Mouse (Mus musculus): ENCODE data around the gene Nebl. TPM values are rescaled to one million over a fixed set of nuclear protein-coding genes. Genes with fewer than 3 reads are reported as not detected.
A peak's percentile ranks its signal among the peaks of the same experiment; 100 is the strongest.

Nebl gene
- polyA plus RNA-seq, 1 experiment from 2014 or later: 2.7 TPM

GRCm38 (mm10) chr2:17698161-17699087, 32.8 kb downstream of the Nebl start:
- no peaks in the 10 kb centered on the region for H3K9me3 ChIP-seq (ENCODE audit: control insufficient read depth, low read length)
- peaks cover 7% of the 10 kb centered on the region for H3K4me1 ChIP-seq (ENCODE audit: control insufficient read depth, insufficient read depth, low read length)
- peak; percentile 61 for ATAC-seq (ENCODE audit: low FRiP score)
- no peaks in the 10 kb centered on the region for H3K36me3 ChIP-seq (ENCODE audit: control insufficient read depth, insufficient read depth, low read length)
- peak; percentile 70 for DNase-seq (ENCODE audit: low spot score, missing footprints)
- no peak overlapping the region for H3K27ac ChIP-seq (ENCODE audit: low read depth, low read length)
- no peak overlapping the region for H3K4me2 ChIP-seq
- H3K27me3 ChIP-seq (ENCODE audit: control insufficient read depth, insufficient read depth, low read length): no peaks in the 10 kb centered on the region
- H3K9ac ChIP-seq (ENCODE audit: low read length): no peak overlapping the region
- 36% methylated on average over 4 of the region's 4 CpGs for WGBS
- H3K4me3 ChIP-seq (ENCODE audit: low read depth, low read length): no peak overlapping the region

GRCm38 (mm10) chr2:17692926-17693325, 38.3 kb downstream of the Nebl start:
- H3K4me3 ChIP-seq (ENCODE audit: low read depth, low read length): no peak overlapping the region
- H3K4me2 ChIP-seq: no peak overlapping the region
- H3K36me3 ChIP-seq (ENCODE audit: control insufficient read depth, insufficient read depth, low read length): no peaks in the 10 kb centered on the region
- H3K27me3 ChIP-seq (ENCODE audit: control insufficient read depth, insufficient read depth, low read length): no peaks in the 10 kb centered on the region
- DNase-seq (ENCODE audit: low spot score, missing footprints) (peak; percentile 41), ATAC-seq (ENCODE audit: low FRiP score) (no peak)
- WGBS: 74% methylated on average over 2 of the region's 2 CpGs
- no peak overlapping the region for H3K9ac ChIP-seq (ENCODE audit: low read length)
- H3K27ac ChIP-seq (ENCODE audit: low read depth, low read length): no peak overlapping the region
- H3K9me3 ChIP-seq (ENCODE audit: control insufficient read depth, low read length): no peaks in the 10 kb centered on the region
- no peaks in the 10 kb centered on the region for H3K4me1 ChIP-seq (ENCODE audit: control insufficient read depth, insufficient read depth, low read length)

GRCm38 (mm10) chr2:17690264-17690663, 41.0 kb downstream of the Nebl start:
- no peak for DNase-seq (ENCODE audit: low spot score, missing footprints)
- no peak for ATAC-seq (ENCODE audit: low FRiP score)
- H3K4me2 ChIP-seq: no peak overlapping the region
- no peaks in the 10 kb centered on the region for H3K9me3 ChIP-seq (ENCODE audit: control insufficient read depth, low read length)
- 87% methylated on average over 5 of the region's 5 CpGs for WGBS
- H3K36me3 ChIP-seq (ENCODE audit: control insufficient read depth, insufficient read depth, low read length): no peaks in the 10 kb centered on the region
- H3K4me3 ChIP-seq (ENCODE audit: low read depth, low read length): no peak overlapping the region
- H3K27ac ChIP-seq (ENCODE audit: low read depth, low read length): no peak overlapping the region
- H3K9ac ChIP-seq (ENCODE audit: low read length): no peak overlapping the region
- no peaks in the 10 kb centered on the region for H3K4me1 ChIP-seq (ENCODE audit: control insufficient read depth, insufficient read depth, low read length)
- no peaks in the 10 kb centered on the region for H3K27me3 ChIP-seq (ENCODE audit: control insufficient read depth, insufficient read depth, low read length)

GRCm38 (mm10) chr2:17687141-17687540, 44.1 kb downstream of the Nebl start:
- Histone ChIP-seq H3K4me3 (ENCODE audit: low read depth, low read length) (no peak overlapping the region), H3K9ac (ENCODE audit: low read length) (no peak overlapping the region), H3K36me3 (ENCODE audit: control insufficient read depth, insufficient read depth, low read length) (no peaks in the 10 kb centered on the region), H3K4me1 (ENCODE audit: control insufficient read depth, insufficient read depth, low read length) (no peaks in the 10 kb centered on the region), H3K9me3 (ENCODE audit: control insufficient read depth, low read length) (no peaks in the 10 kb centered on the region), H3K27me3 (ENCODE audit: control insufficient read depth, insufficient read depth, low read length) (no peaks in the 10 kb centered on the region), H3K27ac (ENCODE audit: low read depth, low read length) (no peak overlapping the region), H3K4me2 (no peak overlapping the region)
- WGBS: 69% methylated on average over 6 of the region's 6 CpGs
- ATAC-seq (ENCODE audit: low FRiP score) (no peak), DNase-seq (ENCODE audit: low spot score, missing footprints) (peak; percentile 76)

- H3K9ac ChIP-seq (ENCODE audit: low read length): no peak overlapping the region
- no peak overlapping the region for H3K27ac ChIP-seq (ENCODE audit: low read depth, low read length)
- H3K4me2 ChIP-seq: no peak overlapping the region
- DNase-seq (ENCODE audit: low spot score, missing footprints) (peak; percentile 72), ATAC-seq (ENCODE audit: low FRiP score) (no peak)
- H3K4me3 ChIP-seq (ENCODE audit: low read depth, low read length): no peak overlapping the region
- no peaks in the 10 kb centered on the region for H3K36me3 ChIP-seq (ENCODE audit: control insufficient read depth, insufficient read depth, low read length)
- 69% methylated on average over 4 of the region's 4 CpGs for whole genome bisulfite sequencing
- H3K4me1 ChIP-seq (ENCODE audit: control insufficient read depth, insufficient read depth, low read length): no peaks in the 10 kb centered on the region
- H3K27me3 ChIP-seq (ENCODE audit: control insufficient read depth, insufficient read depth, low read length): no peaks in the 10 kb centered on the region
- H3K9me3 ChIP-seq (ENCODE audit: control insufficient read depth, low read length): no peaks in the 10 kb centered on the region
Observed at GRCm38 (mm10) chr2:17683326-17684040, 47.8 kb downstream of the Nebl start.

GRCm38 (mm10) chr2:17672156-17672555, 59.1 kb downstream of the Nebl start:
- H3K9ac ChIP-seq (ENCODE audit: low read length): no peak overlapping the region
- no peak overlapping the region for H3K4me3 ChIP-seq (ENCODE audit: low read depth, low read length)
- DNase-seq (ENCODE audit: low spot score, missing footprints): peak; percentile 59
- H3K9me3 ChIP-seq (ENCODE audit: control insufficient read depth, low read length): no peaks in the 10 kb centered on the region
- peaks cover 7% of the 10 kb centered on the region; the same call in 1 of the 2 replicates for H3K27me3 ChIP-seq (ENCODE audit: control insufficient read depth, insufficient read depth, low read length)
- no peak for ATAC-seq (ENCODE audit: low FRiP score)
- no peak overlapping the region for H3K27ac ChIP-seq (ENCODE audit: low read depth, low read length)
- WGBS: 91% methylated on average over 10 of the region's 10 CpGs
- no peak overlapping the region for H3K4me2 ChIP-seq
- no peaks in the 10 kb centered on the region for H3K36me3 ChIP-seq (ENCODE audit: control insufficient read depth, insufficient read depth, low read length)
- H3K4me1 ChIP-seq (ENCODE audit: control insufficient read depth, insufficient read depth, low read length): peaks cover 19% of the 10 kb centered on the region

- Histone ChIP-seq H3K4me3 (ENCODE audit: low read depth, low read length) (no peak overlapping the region), H3K36me3 (ENCODE audit: control insufficient read depth, insufficient read depth, low read length) (no peaks in the 10 kb centered on the region), H3K4me2 (no peak overlapping the region), H3K9me3 (ENCODE audit: control insufficient read depth, low read length) (no peaks in the 10 kb centered on the region), H3K27ac (ENCODE audit: low read depth, low read length) (no peak overlapping the region), H3K9ac (ENCODE audit: low read length) (no peak overlapping the region), H3K27me3 (ENCODE audit: control insufficient read depth, insufficient read depth, low read length) (peaks cover 7% of the 10 kb centered on the region; the same call in 1 of the 2 replicates), H3K4me1 (ENCODE audit: control insufficient read depth, insufficient read depth, low read length) (peaks cover 19% of the 10 kb centered on the region)
- peak; percentile 69 for DNase-seq (ENCODE audit: low spot score, missing footprints)
- WGBS: 75% methylated on average over 8 of the region's 8 CpGs
- no peak for ATAC-seq (ENCODE audit: low FRiP score)
Observed at GRCm38 (mm10) chr2:17671566-17671965, 59.7 kb downstream of the Nebl start.

GRCm38 (mm10) chr2:17669953-17670352, 61.3 kb downstream of the Nebl start:
- H3K4me1 ChIP-seq (ENCODE audit: control insufficient read depth, insufficient read depth, low read length): peaks cover 19% of the 10 kb centered on the region
- peak overlapping the region; percentile 30; the same call in 1 of the 2 replicates for H3K9ac ChIP-seq (ENCODE audit: low read length)
- peak; percentile 92 for DNase-seq (ENCODE audit: low spot score, missing footprints)
- H3K9me3 ChIP-seq (ENCODE audit: control insufficient read depth, low read length): no peaks in the 10 kb centered on the region
- H3K4me3 ChIP-seq (ENCODE audit: low read depth, low read length): no peak overlapping the region
- 9% methylated on average over 10 of the region's 10 CpGs for WGBS
- peak overlapping the region; percentile 41 for H3K4me2 ChIP-seq
- peaks cover 7% of the 10 kb centered on the region; the same call in 1 of the 2 replicates for H3K27me3 ChIP-seq (ENCODE audit: control insufficient read depth, insufficient read depth, low read length)
- H3K36me3 ChIP-seq (ENCODE audit: control insufficient read depth, insufficient read depth, low read length): no peaks in the 10 kb centered on the region
- peak overlapping the region; percentile 68 for H3K27ac ChIP-seq (ENCODE audit: low read depth, low read length)
- peak; percentile 88 for ATAC-seq (ENCODE audit: low FRiP score)

- peak; percentile 29; the same call in 1 of the 2 replicates for ATAC-seq (ENCODE audit: low FRiP score)
- Histone ChIP-seq H3K36me3 (ENCODE audit: control insufficient read depth, insufficient read depth, low read length) (no peaks in the 10 kb centered on the region), H3K27ac (ENCODE audit: low read depth, low read length) (no peak overlapping the region), H3K9ac (ENCODE audit: low read length) (no peak overlapping the region), H3K4me3 (ENCODE audit: low read depth, low read length) (no peak overlapping the region), H3K4me1 (ENCODE audit: control insufficient read depth, insufficient read depth, low read length) (peaks cover 19% of the 10 kb centered on the region), H3K27me3 (ENCODE audit: control insufficient read depth, insufficient read depth, low read length) (peaks cover 7% of the 10 kb centered on the region; the same call in 1 of the 2 replicates), H3K4me2 (no peak overlapping the region), H3K9me3 (ENCODE audit: control insufficient read depth, low read length) (no peaks in the 10 kb centered on the region)
- no peak for DNase-seq (ENCODE audit: low spot score, missing footprints)
- WGBS: 65% methylated on average over 2 of the region's 2 CpGs
Observed at GRCm38 (mm10) chr2:17669000-17669399, 62.3 kb downstream of the Nebl start.
